Mouse (Mus musculus): ENCODE measurements around the gene Lingo4.

GRCm38 (mm10) chr3:94364154-94364526 is 34.2 kb upstream of the Lingo4 start:
- TF ChIP-seq CTCF (IDR thresholded peaks at IDR 0.05; ENCODE audit: insufficient read depth, low read depth, low read length), result no peak
- TF ChIP-seq POLR2A (IDR thresholded peaks at IDR 0.05; ENCODE audit: insufficient read depth, low read depth, low read length), result no peak

Measured in olfactory bulb, adult 2 months (tissue).